Mouse (Mus musculus) lung, embryonic 14.5 days (tissue): ENCODE data around the gene Vwde. TPM values are rescaled to one million over a fixed set of nuclear protein-coding genes. Genes with fewer than 3 reads are reported as not detected.

ENCODE experiments used
- ATAC-seq: fragments of 200-750 bp; cut with Nextera tagmentation; 2 replicates; pipeline ENCODE4 v1.8.0; 2017; ENCODE audit warnings: mild to moderate bottlenecking, moderate TSS enrichment, moderate library complexity; ENCODE audit not compliant: insufficient read depth
- DNase-seq: peaks from one replicate; pipeline ENCODE4 v3.0.0-alpha.2; 2015
- H3K27ac ChIP-seq: fragments of 300-500 bp; sonication (generic); 2 replicates; pipeline ENCODE4 v1.5.1; 2014; ENCODE audit warnings: low read depth, mild to moderate bottlenecking, moderate library complexity
- H3K27me3 ChIP-seq: fragments of 300-500 bp; sonication (generic); 2 replicates; pipeline ENCODE4 v1.6.1; 2014; ENCODE audit warnings: low read length, control low read depth; ENCODE audit not compliant: insufficient read depth
- H3K36me3 ChIP-seq: fragments of 300-500 bp; sonication (generic); 2 replicates; pipeline ENCODE4 v1.6.1; 2014; ENCODE audit warnings: control low read depth; ENCODE audit not compliant: insufficient read depth
- H3K4me1 ChIP-seq: fragments of 300-500 bp; sonication (generic); 2 replicates; pipeline ENCODE4 v1.6.1; 2014; ENCODE audit warnings: antibody characterized with exemption, control low read depth; ENCODE audit not compliant: insufficient read depth
- H3K4me2 ChIP-seq: fragments of 300-500 bp; sonication (generic); 2 replicates; pipeline ENCODE4 v1.6.1; 2014; ENCODE audit warnings: mild to moderate bottlenecking
- H3K4me3 ChIP-seq: fragments of 300-500 bp; sonication (generic); 2 replicates; pipeline ENCODE4 v1.5.1; 2014; ENCODE audit warnings: low read depth, low read length
- H3K9ac ChIP-seq: fragments of 300-500 bp; sonication (generic); 2 replicates; pipeline ENCODE4 v1.6.1; 2014
- H3K9me3 ChIP-seq: fragments of 300-500 bp; sonication (generic); 2 replicates; pipeline ENCODE4 v1.6.1; 2016; ENCODE audit warnings: low read depth, low read length, control low read depth
- CTCF ChIP-seq: IDR thresholded peaks from 2 replicates; pipeline ENCODE4 v1.5.1; 2016; ENCODE audit warnings: antibody characterized with exemption, low read depth
- WGBS: fragments of 180-500 bp; shearing (Covaris S2); extraction: QIAGEN DNeasy Blood & Tissue Kit; methylation state at CpG from one replicate; pipeline ENCODE4 v1.1.7; 2014; 5-methylcytosine and 5-hydroxymethylcytosine counted together
- polyA plus RNA-seq: library from polyadenylated mRNA; unstranded; fragments of >200 nt; fragmentation: Nextera tagmentation; extraction: Ambion mirVana; gene quantifications from 2 replicates; pipeline ENCODE4 v1.2.1, GENCODE M21; 2014

Vwde gene
- polyA plus RNA-seq, 1 experiment from 2014 or later: 0.08 TPM

DNA sequence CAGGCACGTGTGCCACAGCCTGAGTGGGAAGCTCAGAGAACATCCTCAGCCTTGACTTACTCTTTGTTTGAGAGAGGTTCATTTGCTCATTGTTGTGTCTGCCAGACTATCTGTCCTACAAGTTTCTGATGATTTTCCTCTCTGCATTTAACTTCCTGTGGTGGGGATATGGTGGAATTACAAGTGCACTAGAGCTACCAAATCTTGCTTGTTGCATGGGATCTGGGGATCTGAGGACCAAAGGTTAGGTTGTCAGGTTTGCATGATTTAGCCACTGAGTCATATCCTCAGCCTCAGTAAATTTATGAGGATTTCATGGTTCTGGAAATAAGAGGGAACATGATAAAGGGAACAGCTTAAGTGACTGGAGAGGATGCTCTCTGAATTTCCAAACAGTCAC, 116.1 kb downstream of the Vwde start:
- H3K9me3 ChIP-seq: no peaks in the 10 kb centered on the region
- DNase-seq (no peak), ATAC-seq (no peak)
- no peak for TF ChIP-seq CTCF
- H3K9ac ChIP-seq: no peak overlapping the region
- H3K36me3 ChIP-seq: no peaks in the 10 kb centered on the region
- no peak overlapping the region for H3K4me2 ChIP-seq
- H3K4me1 ChIP-seq: no peaks in the 10 kb centered on the region
- WGBS: 76% methylated on average over 1 of the region's 1 CpGs
- no peaks in the 10 kb centered on the region for H3K27me3 ChIP-seq
- H3K27ac ChIP-seq: no peak overlapping the region
- H3K4me3 ChIP-seq: no peak overlapping the region

Other genes starting within 250 kb of the Vwde start
- 31.5 and 37.9 TPM in 2 replicates for gene Tmem106b, start 155.2 kb downstream of the Vwde start, polyA plus RNA-seq